Mouse (Mus musculus): ENCODE measurements around the gene Srbd1.

DNA sequence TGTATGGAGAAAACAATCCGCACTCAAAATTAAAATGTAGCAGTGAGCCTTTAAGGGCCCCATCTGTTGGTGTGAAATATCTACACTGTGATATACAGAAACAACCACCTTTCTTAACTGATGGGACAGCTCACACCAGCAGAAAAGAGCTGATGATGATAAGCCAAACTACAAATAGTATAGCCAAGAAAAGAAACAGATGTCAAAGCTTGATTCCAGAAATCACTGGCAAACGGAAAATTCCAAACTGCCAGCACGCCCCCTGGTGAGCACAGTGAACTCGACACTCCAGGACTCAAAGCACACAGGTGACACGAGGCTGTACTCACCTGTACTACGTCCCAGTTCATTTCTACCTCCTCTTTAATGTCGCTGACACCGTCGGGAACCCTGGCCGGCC lies 9.1 kb downstream of the Srbd1 start:
- no peak for TF ChIP-seq POLR2A (IDR thresholded peaks at IDR 0.05; ENCODE audit: borderline replicate concordance, extremely low read depth, insufficient read depth, insufficient read length, poor library complexity, severe bottlenecking)
- TF ChIP-seq CTCF (IDR thresholded peaks at IDR 0.05; ENCODE audit: borderline replicate concordance, extremely low read depth, insufficient read depth, insufficient read length) = peak; percentile 11; the same call in 1 of the 2 replicates

Measured in brain, embryonic 14.5 days (tissue).